Mouse (Mus musculus) thymus, postnatal 10 days (tissue): ENCODE data around the gene Scamp3.
"Not testable (repeated sequence)": the region's sequence is repeated elsewhere in the genome, so short reads cannot be mapped to it uniquely, and the experiment has no call there.

Experiments
- DNase-seq, 2 experiments: peaks; one replicate each; pipeline ENCODE4 v3.0.0; 2021; ENCODE audit warnings: low spot score in 2 of 2

The Scamp3 gene

DNA sequence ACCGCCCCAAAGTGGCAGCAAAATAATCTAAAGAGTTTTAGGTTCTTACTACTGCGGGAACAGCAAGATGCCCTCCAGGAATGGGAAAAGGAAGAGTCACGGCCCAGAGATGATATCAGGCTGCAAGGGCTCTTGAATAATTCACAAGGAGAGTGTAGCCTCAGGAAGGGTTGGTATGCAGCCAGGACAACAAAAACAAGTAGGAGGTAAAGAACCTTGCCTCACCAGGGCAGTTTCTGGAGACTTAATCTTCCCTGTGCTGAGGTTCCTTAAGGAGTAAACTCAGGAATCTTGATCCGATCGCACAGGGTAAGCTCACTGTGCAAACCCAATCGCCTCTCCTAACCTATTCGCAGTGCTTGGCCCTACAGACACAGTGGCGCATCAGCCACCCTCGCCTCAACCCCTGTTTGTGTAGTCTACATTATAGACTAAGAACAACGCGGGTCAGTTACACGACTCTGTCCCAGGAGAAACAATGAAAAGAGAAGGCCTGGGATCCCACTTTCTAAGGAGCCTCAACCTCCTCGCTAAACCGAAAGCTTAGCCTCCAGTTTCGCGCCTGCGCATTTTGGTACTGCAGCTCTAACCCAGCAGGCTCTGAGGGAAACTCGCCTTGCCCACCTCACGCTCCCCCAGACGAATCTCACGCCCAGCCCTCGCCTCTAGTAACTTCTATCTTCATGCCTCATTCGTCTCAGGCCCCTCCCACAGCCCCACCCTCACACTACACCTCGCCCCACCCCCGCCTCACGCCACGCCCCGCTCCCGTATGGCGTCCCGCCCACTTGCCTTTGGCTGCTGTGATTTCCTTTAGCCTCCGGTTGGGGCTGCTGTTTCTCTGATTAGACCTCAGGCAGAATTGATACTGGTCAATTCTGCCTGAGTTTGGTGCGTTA lies 19.0 kb downstream of the Scamp3 start:
- DNase-seq = peak; percentile 90 to 91

DNA sequence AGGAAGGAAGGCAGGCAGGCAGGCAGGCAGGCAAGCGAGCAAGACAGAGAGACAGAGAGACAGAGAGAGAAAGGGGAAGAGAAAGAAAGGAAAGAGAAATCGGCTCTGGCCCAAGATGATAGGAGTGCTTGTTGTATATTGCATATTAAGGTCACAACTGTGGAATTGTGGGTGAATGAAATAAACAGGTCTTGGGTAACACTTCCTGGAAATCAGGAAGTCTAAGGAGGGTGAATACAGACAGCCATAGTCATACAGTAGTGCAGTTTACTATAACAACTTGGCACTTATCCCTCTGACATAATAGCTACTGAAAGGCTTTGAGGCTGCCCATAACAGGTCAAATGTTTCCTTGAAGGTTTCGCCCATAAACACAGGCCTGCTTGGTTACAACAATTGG lies 22.6 kb downstream of the Scamp3 start:
- DNase-seq = no peak

DNA sequence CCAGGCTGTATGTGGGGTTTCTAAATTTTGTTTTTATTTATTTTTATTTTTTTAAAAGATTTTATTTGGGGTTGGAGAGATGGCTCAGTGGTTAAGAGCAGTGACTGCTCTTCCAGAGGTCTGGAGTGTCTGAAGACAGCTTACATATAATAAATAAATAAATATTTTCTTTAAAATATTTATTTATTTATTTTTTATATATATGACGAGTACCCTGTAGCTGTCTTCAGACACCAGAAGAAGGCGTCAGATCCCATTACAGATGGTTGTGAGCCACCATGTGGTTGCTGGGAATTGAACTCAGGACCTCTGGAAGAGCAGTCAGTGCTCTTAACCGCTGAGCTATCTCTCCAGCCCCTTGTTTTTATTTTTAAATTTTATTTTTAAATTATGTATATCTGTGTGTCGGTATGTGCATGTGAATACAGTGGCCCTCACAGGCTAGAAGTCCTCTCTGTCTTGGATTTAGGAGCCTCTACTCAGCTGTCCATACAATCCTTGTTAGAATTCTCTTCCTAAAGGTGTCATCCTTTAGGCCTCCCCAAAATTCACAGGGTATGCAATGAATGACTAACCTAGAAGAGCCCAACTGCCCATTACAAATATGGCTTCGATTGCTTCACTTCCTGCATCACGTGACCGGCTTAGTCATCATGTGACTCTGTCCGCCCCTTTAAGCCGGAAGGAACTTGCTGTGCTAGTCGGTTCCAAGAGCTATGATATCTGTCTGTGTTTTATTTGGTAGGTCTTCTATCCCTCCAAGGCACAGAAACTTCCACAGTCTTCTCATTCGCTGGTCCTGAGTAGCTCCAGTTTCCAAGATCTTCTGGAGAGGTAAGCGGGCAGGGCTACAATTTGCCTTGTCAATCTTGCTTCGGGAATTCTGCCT lies 25.2 kb downstream of the Scamp3 start, which contains the start of gene Gba:
TSS of gene Gba (plus strand) at position 676 of the 889 bp plus-strand sequence.
- DNase-seq = peak; percentile 75 to 86

DNA sequence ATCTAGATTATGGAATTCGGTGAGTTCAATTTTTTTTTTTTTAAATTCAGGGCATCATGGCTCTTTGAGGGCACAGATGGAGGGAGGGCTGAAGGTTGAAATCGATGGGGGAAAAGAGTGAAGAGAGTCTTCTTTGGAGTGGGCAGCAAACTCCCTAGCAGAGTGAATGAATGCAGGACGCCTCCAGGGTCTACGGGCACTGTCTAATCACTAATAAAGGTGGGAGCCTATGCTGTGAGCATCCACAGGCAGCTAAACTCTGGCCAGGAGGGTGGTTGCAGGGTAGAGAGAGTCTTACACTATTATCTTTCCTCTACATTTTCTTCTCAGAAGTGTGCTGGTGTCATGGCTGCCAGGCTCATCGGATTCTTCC lies 25.9 kb downstream of the Scamp3 start:
- no peak for DNase-seq

DNA sequence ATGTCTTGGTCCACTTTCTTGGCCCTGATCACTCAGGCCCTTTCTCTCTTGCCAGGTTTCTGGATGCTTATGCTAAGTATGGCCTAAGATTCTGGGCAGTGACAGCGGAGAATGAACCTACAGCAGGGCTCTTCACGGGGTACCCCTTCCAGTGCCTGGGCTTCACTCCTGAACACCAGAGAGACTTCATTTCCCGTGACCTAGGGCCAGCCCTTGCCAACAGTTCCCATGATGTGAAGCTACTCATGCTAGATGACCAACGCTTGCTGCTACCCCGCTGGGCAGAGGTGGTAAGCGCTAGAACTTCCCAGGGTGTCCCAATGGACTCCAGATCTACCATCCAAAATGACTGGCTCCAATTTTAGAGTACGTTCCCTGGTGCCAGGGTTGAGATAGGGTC lies 28.8 kb downstream of the Scamp3 start:
- no peak for DNase-seq

DNA sequence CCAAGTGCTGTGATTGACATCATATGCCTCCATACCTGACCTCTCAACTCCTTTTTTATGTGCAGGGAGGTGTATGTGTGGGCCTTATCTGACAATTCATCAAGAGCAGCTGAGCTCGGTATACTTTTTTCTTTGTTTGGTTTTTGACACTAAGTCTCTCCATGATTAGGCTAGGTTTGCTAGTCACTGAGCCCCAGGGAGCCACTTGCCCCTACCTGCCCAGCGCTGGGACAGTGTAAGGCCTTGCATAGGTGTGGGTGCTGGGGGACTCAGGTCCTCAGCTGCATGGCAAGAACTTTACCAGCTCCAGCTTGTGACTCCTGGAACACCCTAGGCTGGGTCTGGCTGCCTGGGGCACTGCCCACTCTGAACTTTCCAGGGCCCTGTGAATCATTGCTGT lies 29.4 kb downstream of the Scamp3 start:
- DNase-seq = no peak

DNA sequence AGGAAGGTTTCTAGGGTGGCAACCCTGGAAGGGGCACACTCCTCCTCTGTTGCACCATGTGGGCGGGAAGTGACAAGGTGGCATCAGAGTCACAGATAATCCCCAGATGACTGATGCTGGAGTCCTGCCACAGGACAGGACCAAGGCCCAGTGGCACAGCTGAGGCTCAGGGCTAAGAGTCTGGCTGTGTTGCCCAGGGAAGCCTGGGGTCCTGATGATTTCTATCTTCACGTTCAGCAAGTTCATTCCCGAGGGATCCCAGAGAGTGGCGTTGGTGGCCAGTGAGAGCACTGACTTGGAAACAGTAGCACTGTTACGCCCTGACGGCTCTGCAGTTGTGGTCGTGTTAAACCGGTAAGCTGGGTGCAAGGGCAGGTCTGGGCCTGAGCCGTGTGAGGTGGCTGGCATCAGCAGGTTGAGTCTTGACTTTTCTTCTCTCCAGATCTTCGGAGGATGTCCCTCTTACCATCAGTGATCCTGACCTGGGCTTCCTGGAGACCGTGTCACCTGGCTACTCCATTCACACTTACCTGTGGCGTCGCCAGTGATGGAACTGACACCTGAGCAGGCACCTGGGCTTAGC lies 30.9 kb downstream of the Scamp3 start:
- no peak for DNase-seq

DNA sequence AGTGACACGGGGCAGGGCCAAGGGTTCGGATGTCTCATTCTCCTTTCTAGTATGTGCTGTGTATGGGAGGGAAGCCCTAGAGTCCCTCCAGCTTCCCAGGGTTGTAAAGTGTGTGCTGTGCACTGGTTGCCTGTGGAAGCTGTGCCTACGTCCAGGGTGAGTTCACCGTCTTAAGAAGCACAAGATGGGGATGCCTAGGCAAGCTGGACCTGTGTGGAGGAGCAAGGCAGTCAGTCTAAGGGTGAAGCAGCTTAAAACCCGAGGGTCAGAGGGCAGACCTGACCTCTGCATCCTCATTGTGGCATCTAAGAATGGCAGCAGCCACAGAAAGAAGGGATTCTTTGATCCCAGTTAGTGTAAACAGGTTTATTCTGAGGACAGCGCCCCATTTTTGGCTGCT lies 31.5 kb downstream of the Scamp3 start:
- no peak for DNase-seq

DNA sequence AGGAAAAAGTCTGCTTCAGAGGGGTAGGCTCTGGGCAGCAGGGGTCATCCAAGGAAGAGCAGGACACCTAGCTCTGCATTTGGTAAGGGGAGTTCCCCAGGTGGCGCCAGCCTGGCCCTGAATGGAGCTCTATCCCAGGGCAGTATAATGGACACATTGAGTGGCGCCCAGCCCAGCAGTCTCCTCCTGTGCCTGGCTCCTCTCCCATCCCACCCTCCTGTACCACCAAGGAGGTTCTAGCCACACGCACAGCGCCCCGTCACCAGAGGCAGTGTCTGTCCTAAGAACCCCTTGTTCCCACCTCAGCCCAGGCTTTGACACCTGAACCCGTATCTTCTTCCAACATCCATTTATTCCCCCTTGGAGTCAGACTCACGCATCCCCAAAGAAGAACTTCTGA lies 32.5 kb downstream of the Scamp3 start:
- DNase-seq = no peak

DNA sequence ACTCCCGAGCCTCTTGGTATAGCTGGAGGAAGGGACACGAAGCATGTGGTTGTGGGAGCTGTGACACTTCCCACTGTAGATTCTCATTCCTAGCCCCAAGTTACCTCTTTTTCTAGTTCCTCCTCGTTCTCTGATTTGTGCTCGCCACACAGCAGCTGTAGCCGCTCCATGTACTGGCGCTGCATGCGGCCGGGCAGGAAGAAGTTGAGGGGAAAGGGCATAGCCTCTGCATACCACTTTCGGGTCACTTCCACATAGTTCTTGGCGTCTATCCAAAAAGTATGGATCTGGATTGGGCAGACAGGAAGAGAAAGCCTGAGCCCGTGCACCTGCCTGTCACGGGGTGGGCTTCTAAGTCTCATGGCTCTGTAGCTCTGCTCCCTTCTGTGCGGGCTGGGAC lies 32.9 kb downstream of the Scamp3 start:
- no peak for DNase-seq

DNA sequence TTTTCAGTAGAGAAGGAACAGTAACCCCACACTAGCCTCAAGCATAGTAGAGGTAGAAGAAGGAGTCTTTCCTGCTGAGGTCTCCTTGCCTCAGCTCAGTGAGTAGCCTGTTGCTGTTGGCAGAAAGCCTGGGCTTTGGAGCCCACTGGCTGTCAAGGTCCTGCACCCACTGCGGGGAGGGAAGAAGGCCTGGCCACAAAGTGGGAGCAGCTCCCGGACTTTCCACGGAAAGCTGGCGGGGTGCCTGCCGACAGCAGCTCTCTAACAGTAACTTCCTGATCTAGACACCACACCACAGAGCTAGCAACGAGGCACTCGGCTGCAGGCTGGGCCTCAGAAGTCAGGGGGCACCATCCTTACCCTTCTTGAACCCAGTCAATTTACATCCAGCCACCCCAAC lies 33.5 kb downstream of the Scamp3 start:
- no peak for DNase-seq

DNA sequence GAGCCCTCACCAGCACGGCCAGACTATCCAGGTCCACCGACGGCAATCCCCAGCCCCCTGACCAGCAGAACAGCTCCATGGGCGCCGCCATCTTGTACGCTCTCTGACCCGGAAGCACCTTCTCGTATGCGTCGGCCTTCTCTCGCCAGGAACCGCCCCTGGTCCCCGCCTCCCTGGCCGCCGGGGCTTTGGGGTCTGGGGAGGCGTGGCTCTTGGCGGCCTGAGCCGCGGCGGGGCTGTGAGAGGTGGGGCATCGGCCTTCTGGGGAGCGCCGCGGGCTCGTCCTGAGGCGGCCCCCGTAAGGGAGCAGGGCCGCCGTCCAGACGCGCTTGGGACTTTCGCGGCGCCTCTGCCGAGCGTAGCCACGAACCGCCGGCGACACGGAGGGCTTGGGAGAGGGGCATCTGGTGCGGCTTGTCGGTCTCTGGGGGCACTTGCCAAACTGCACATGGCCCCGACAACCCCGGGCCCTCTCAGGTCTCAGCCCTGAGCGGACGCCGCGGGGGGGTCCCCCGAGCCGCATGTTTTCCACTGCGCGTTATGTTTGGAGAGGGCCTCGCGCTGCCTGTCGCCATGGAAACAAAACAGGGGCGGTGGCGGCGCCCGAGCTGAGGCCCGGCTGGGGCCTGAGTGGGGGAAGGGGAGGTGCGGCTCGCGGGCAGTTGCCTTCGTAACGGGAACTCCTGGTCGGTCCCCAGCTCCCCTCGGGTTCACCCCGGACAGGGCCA lies 36.7 kb downstream of the Scamp3 start:
- peak; percentile 73 to 77 for DNase-seq

DNA sequence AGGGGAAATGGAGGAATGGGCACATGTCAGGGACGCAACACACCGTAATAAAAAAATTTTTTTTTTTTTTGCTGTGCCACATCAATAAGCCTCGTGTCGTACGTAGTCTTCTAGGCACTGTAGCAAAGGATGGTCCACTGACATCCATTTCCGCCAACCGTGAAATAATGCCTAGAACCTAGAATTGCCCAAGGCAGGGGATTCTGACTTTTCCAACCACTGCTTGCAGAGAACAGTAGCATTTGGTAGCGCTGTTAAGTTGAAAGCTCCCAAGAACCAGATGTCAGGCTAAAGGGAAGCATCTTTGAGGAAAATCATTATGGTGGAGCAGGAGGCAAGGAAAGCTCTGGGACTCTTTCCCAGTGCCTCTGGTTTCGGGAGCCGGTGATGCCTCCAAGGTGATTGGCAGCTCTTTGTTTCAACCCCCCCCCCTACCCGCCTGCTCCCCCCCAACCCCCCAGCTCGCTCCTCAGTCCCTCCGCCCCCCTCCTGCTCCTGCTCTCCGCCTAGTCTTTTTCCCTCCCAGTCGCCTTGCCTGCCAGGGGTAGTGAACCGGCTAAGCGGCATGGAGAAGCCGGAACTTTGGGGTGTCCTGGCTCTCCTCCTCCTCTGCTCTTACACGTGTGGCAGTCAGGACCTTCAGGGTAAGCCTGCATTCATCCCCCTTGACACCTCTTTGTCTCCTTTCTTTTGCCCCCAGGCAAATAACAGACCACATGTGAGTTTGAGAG lies 37.6 kb downstream of the Scamp3 start, which contains the start of gene Thbs3:
TSS of gene Thbs3 (plus strand) at position 500 of the 731 bp plus-strand sequence.
- no peak for DNase-seq

DNA sequence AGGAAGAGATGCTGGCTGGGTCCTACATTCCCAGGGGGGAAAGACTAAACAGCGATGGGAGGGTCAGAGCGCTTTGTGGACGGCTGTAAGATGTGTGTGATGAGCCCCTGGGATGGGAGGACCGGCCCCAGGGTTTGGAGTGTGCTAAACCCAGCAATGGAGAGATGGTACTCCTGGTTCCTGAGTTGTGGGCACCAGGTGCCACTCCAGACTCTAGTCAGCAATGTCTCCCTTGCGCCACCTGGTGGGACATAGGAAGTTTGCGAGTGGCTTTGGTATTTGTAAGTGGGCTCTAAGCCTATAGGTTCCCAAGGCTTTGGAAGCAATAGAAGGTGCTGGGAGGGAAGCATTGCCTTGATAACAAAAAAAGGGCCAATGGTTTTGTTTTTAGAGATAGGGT lies 38.6 kb downstream of the Scamp3 start:
- DNase-seq = peak; percentile 70 to 85

DNA sequence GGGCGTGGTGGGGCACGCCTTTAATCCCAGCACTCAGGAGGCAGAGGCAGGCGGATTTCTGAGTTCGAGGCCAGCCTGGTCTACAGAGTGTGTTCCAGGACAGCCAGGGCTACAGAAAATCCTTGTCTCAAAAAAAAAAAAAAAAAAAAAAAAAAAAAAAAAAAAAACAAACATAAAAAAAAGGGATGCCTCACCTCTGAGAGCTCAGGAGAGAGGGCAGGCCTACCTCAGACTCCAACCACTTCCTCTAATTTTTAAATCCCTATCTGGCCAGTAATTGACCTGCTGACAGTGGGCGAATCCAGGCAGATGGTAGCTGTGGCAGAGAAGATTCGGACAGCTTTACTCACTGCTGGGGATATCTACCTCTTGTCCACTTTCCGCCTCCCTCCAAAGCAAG lies 39.1 kb downstream of the Scamp3 start:
- DNase-seq = not testable (repeated sequence)

DNA sequence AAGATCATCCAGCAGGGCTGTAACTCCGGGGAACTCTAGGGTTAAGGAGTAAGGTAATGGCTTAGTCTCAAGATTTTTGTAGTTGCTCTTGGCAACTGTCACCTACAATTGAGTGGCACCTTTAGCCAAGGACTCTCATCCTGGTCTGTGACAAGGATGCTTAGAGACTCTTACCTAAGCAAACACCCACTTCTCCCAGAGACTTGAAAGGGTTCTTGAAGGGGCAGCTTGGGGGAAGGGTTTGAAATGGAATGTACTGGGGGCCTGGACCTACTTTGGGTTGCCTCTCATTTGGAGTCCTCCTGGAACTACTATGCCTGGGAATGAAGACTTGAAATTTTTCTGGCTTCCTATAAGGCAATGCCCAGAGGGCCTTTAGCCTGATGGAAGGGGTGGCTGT lies 41.0 kb downstream of the Scamp3 start:
- DNase-seq = no peak

DNA sequence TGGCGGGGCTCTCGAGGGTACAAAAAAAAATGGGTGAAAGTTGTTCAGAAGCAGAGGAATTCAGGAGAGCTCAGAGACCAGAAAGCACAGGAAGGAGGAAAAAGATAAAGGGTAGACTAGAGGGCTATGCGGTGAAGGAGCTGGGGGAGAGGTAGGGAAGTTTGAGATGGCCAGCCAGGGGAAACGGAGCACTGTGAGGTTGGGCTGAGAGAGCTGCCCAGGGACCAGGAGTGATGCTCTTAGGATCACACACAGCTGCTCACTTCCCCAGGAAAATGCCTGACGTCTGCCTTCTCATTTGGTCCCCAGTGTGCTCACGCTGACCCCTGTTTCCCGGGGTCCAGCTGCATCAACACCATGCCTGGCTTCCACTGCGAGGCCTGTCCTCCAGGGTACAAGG lies 42.3 kb downstream of the Scamp3 start:
- DNase-seq = no peak

DNA sequence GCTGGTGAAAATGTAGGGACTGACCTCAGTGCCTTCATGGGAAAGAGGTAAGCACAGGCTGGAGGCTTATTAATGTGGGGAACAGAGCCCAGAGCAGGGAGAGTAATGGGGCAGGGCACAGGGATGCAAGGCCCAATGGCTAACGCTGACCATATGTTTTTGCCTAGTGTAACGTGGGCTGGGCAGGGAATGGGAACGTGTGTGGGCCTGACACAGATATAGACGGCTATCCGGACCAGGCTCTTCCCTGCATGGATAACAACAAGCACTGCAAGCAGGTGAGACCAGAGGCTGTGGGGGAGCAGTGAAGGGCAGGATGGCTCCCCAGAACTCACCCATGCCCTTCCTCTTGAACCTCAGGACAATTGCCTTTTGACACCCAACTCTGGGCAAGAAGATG lies 43.9 kb downstream of the Scamp3 start:
- DNase-seq = no peak

DNA sequence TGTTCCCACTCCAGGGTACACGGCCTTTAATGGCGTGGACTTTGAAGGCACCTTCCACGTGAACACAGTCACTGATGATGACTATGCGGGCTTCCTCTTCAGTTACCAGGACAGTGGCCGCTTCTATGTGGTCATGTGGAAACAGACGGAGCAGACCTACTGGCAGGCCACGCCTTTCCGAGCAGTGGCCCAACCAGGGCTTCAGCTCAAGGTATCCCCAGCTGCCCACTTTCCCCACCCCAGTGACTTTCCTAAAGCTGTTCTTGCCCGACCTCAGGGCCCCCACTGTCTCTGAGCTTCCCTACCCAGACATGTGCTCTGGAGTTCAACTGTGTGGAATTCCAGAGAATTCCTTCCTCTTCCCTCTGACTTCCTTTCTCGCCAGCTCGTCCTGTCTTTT lies 47.5 kb downstream of the Scamp3 start:
- no peak for DNase-seq

DNA sequence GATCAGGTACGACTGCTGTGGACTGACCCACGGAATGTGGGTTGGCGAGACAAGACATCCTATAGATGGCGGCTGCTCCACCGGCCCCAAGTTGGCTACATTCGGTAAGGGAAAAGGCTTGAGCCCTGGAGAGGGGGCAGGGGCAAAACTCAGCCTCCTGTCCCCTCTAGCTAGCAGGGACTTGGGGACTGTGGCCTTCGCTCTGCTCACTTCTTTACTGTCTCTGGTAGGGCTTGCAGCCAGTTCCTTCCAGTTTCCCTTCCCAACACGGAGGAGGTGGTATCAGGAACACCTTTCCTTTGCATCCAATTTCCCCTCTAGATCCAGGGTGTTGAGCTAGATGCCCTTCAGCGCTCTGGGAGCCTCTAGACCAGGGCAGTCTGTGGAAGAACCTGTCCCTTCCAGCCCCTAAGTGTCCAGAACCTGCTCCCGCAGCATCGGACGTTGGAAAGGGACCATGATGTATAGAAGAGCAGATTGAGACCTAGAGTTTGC lies 48.1 kb downstream of the Scamp3 start:
- no peak for DNase-seq

DNA sequence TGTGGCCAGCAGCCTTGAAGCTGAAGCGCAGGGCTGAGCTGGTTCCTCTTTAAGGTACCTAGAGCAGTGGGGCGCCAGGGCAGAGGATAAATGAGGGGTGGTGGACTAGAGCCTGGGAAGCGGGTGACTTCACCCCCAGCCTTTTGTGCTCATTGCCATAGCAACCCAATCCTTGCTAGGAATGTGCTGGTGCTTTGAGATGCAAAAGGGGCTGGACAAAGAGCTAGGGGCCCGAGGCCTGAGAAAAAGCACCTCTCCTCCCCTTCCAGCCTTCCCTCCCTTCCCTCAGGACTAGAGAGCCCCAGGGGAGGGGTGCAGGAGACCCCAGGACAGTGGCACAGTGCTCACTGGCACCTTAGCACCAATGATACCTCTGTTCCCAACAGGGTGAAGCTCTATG lies 48.6 kb downstream of the Scamp3 start:
- DNase-seq = no peak
